Mouse (Mus musculus): ENCODE results near the gene Vmn1r22.
"Not testable (repeated sequence)": the region's sequence is repeated elsewhere in the genome, so short reads cannot be mapped to it uniquely, and the experiment has no call there.

The Vmn1r22 gene

GRCm38 (mm10) chr6:57907928-57908327, at the start of gene Vmn1r22:
Gene Vmn1r22, minus strand, starts transcription at chr6:57908028.
- DNase-seq, result no peak

GRCm38 (mm10) chr6:57926738-57927137, 18.9 kb upstream of the Vmn1r22 start, which contains the start of gene Vmn1r23:
Gene Vmn1r23, minus strand, starts transcription at chr6:57926838.
- DNase-seq, result no peak

GRCm38 (mm10) chr6:57859043-57860042, 48.5 kb downstream of the Vmn1r22 start:
- DNase-seq, result no peak

- DNase-seq, result not testable (repeated sequence)
Measured at GRCm38 (mm10) chr6:57851177-57851576, 56.7 kb downstream of the Vmn1r22 start.

DNA sequence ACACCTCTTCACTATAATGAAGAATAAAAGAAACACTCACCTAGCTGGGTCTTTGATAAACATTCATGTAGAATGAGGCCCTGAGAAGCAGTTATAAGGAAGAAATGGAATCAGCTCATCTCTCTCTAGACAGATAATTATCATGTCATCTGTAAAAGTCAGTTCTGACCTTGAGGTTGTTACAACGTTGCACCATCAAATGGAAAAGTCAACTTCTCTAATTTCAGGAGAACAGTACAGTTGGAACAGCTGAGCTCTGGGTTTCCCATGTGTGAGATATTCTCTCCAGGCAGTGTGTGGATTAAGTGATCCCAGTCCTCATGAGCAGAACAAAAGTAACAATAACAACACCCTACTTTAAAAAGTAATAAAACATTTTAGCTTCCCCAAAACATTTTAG, 57.5 kb downstream of the Vmn1r22 start, which contains the start of gene Vmn1r21:
Vmn1r21 (minus strand) TSS at position 58 of the 400 bp plus-strand sequence.
- no peak for DNase-seq
